Mouse (Mus musculus): ENCODE results near the gene Itpr3.

DNA sequence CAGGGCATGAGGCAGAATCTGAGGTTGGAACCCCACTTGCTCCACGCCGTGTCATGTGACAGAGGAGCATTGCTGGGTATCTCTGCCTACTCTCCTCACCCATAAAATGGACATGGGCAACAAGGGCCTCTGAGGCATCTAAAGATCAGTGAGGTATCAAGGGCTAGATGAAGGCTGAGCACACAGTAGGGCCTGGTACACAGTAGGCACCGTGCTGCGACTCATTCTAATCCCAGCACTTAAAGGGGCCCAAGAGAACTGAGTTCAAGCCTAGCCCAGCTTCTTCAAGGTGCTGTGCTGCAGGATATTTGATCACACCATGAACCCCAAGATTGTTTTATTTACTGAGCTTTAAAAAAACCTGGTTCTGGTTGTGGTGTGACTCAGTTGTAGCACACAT lies 26.2 kb upstream of the Itpr3 start:
- no peak for TF ChIP-seq CTCF (IDR thresholded peaks at IDR 0.05; ENCODE audit: control insufficient read depth, insufficient read depth, low read length)
- no peak for TF ChIP-seq POLR2A (IDR thresholded peaks at IDR 0.05; ENCODE audit: borderline replicate concordance, control insufficient read depth, low read depth, low read length)

All from bone marrow, adult 2 months (tissue).